ENCODE assay signal across 36 mouse cellular contexts in the genomic region with DNA sequence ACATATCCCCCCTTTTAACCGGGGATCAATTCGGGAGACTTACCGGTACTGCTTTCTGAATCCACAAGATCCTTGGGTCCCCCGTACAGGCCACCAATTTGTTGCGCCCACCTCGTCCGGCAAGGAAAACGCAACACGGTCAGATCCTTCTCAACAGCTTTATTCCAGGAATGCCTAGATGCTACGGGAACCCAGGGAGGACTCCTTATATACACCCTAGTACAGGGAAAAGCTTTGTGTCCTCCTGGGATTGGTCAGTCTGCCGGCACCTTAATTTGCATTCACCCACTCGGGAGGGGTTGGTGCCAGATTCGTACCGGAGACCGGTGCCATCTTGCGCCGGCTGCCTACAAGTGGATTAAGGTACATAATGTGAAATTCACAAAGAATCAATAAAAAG. TPM values are rescaled to one million over a fixed set of nuclear protein-coding genes. Genes with fewer than 3 reads are reported as not detected.
"Had no signal": no experiment of that assay in that cellular context is flagged by ENCODE, and none has a peak within 500 bp of the region (broad histone marks: within the 10 kb centered on the region; RNA-seq: fewer than 3 reads in every experiment).

No protein-coding gene starts in this region.

- H3K4me2 ChIP-seq: heart, embryonic 11.5 days; heart, embryonic 13.5 days; heart, embryonic 15.5 days; hindbrain, embryonic 12.5 days; hindbrain, embryonic 14.5 days; intestine, embryonic 15.5 days; limb, embryonic 12.5 days; liver, embryonic 11.5 days; liver, embryonic 13.5 days had no signal

- H3K9ac ChIP-seq: heart, embryonic 13.5 days; heart, embryonic 15.5 days; hindbrain, embryonic 12.5 days; hindbrain, embryonic 14.5 days; intestine, embryonic 15.5 days; limb, embryonic 12.5 days; liver, embryonic 13.5 days had no signal

- H3K36me3 ChIP-seq: heart, embryonic 13.5 days; heart, embryonic 15.5 days; hindbrain, embryonic 10.5 days; hindbrain, embryonic 12.5 days; intestine, embryonic 15.5 days; limb, embryonic 10.5 days; limb, embryonic 12.5 days; liver, embryonic 13.5 days had no signal

- ATAC-seq: hindbrain, embryonic 16.5 days; inflammation-experienced regulatory T-cells, adult 6 months; intestine, embryonic 15.5 days; intestine, postnatal 0 days had no signal

- H3K27ac ChIP-seq: gastrocnemius, adult 2 months; heart, adult 2 months; heart, embryonic 13.5 days; heart, embryonic 15.5 days; hindbrain, embryonic 10.5 days; hindbrain, embryonic 12.5 days; hindbrain, embryonic 14.5 days; intestine, embryonic 15.5 days; layer of hippocampus, adult 2 months; left cerebral cortex, adult 2 months; limb, embryonic 10.5 days; limb, embryonic 12.5 days; liver, embryonic 13.5 days had no signal

- H3K4me1 ChIP-seq: heart, embryonic 13.5 days; heart, embryonic 15.5 days; hindbrain, embryonic 10.5 days; hindbrain, embryonic 12.5 days; intestine, embryonic 15.5 days; limb, embryonic 10.5 days; limb, embryonic 12.5 days; liver, embryonic 13.5 days had no signal

- H3K4me3 ChIP-seq: gastrocnemius, adult 2 months; heart, adult 2 months; heart, embryonic 13.5 days; heart, embryonic 15.5 days; hindbrain, embryonic 10.5 days; hindbrain, embryonic 12.5 days; intestine, embryonic 15.5 days; layer of hippocampus, adult 2 months; left cerebral cortex, adult 2 months; limb, embryonic 10.5 days; limb, embryonic 12.5 days; liver, embryonic 13.5 days had no signal

- H3K27me3 ChIP-seq: heart, embryonic 15.5 days; intestine, embryonic 15.5 days; limb, embryonic 12.5 days; liver, embryonic 13.5 days had no signal

- H3K9me3 ChIP-seq: heart, embryonic 15.5 days; hindbrain, embryonic 12.5 days; intestine, embryonic 15.5 days; limb, embryonic 12.5 days; liver, embryonic 13.5 days had no signal

- DNase-seq: gastrocnemius, adult 2 months; gastrocnemius, postnatal 10 days; gastrocnemius, postnatal 25 days; heart, adult 2 months; heart, postnatal 4 days; kidney, adult 18-20 months; kidney, adult 8-10 months; kidney, postnatal 10 days; kidney, postnatal 25 days; kidney, postnatal 4 days; liver; liver, embryonic 13.5 days had no signal

RNA-seq across cellular contexts. Expression of gene Gm34653, which starts 0.8 kb away (rescaled TPM):
- total RNA-seq: gastrocnemius, postnatal 10 days; granulocyte monocyte progenitor cell, adult 5-6 weeks; heart, adult 2 months; heart, postnatal 25 days; heart, postnatal 4 days; layer of hippocampus, adult 2 months; layer of hippocampus, postnatal 10 days; layer of hippocampus, postnatal 25 days; left cerebral cortex, postnatal 14 days; left cerebral cortex, postnatal 36 days had no signal
- polyA plus RNA-seq: heart, adult 2 months; heart, embryonic 11.5 days; heart, embryonic 13.5 days; heart, embryonic 15.5 days; heart, postnatal 0 days; hindbrain, embryonic 10.5 days; hindbrain, embryonic 12.5 days; hindbrain, embryonic 14.5 days; hindbrain, embryonic 16.5 days; inflammation-experienced regulatory T-cells, adult 6 months; intestine, embryonic 15.5 days; intestine, postnatal 0 days; kidney, embryonic 14.5 days; kidney, embryonic 16.5 days; limb, embryonic 10.5 days; liver, embryonic 11.5 days had no signal

RNA-seq across cellular contexts. Expression of gene Cutal, which starts 40.6 kb away (rescaled TPM):
- total RNA-seq: granulocyte monocyte progenitor cell, adult 5-6 weeks had no signal
- polyA plus RNA-seq: hindbrain, embryonic 10.5 days; inflammation-experienced regulatory T-cells, adult 6 months had no signal
